Mouse (Mus musculus) T-cell, adult 66 days (primary cell): ENCODE measurements around the gene Upk1b. TPM values are rescaled to one million over a fixed set of nuclear protein-coding genes. Genes with fewer than 3 reads are reported as not detected.

ENCODE experiments used
- total RNA-seq, 2 experiments: library from RNA; stranded (reverse); gene quantifications; 3 replicates in 1 of 2; 4 replicates in 1 of 2; pipeline ENCODE4 v1.2.4; 2023

The Upk1b gene
- not detected for total RNA-seq

GRCm38 (mm10) chr16:38800091-38800490, at the start of gene Upk1b:
Gene Upk1b, minus strand, starts transcription at chr16:38800328.

DNA sequence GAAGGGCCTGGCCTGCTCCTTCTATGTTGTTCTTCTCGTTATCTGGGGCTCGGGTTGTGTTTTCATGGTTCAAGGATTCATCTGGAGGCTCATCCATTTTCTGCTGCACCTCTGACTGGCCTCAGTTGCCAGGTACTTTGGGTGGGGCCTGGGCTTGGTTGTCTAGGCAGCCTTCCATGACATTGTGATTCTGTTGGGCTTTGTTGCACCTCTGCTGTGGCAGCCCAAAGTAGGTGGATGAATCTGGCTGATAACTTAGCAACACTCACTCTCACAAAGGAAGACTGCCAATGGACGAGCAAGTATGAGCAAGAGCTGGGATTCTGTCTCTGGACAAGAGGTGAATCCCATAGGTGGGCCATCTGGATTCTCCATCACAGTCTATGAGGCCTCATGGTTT, 28.5 kb upstream of the Upk1b start, which contains the start of gene 4930435E12Rik:
TSS of gene 4930435E12Rik (minus strand) at position 101 of the 400 bp plus-strand sequence.

GRCm38 (mm10) chr16:38742113-38742658, 57.9 kb downstream of the Upk1b start, which contains the start of gene B4galt4:
Gene B4galt4, plus strand, starts transcription at chr16:38742264.

Other genes starting within 250 kb of the Upk1b start
- 10 to 100 TPM; 41.2 to 45.7 TPM for gene Tmem39a, start 241.6 kb downstream of the Upk1b start, total RNA-seq
- 10 to 100 TPM; 12.0 to 14.8 TPM for gene Arhgap31, start 87.1 kb downstream of the Upk1b start, total RNA-seq
- gene B4galt4, start 58.1 kb downstream of the Upk1b start, total RNA-seq: under 1 TPM; 0.53 to 0.87 TPM
- not detected for gene 4930435E12Rik, start 28.4 kb upstream of the Upk1b start, total RNA-seq
- not detected for gene Igsf11, start 92.3 kb upstream of the Upk1b start, total RNA-seq